Mouse (Mus musculus) liver (tissue): ENCODE results near the gene Slc5a2.

Experiments used
- DNase-seq: peaks from one replicate; pipeline ENCODE4 v3.0.0-alpha.2; 2020; ENCODE audit warnings: mixed read lengths

Slc5a2 gene

DNA sequence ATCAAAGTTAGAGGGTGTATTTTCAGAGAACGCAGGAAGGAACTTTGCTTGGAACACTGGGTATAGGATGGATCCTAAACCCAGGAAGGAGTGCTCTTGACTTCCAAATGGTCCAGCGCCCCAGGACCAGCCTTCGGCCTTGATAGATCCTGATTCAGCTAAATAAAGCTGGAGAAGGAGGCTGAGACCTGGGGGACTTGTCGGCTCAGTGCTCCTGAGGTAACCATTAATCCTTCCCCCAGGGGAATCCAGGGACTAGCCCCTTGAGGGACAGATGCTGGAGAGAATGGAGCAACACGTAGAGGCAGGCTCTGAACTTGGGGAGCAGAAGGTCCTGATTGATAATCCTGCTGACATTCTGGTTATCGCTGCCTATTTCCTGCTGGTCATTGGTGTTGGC lies at the start of gene Slc5a2:
Slc5a2 (plus strand) TSS at position 247 of the 400 bp plus-strand sequence.
- DNase-seq, result no peak

- no peak for DNase-seq
These were observed 45.5 kb upstream of the Slc5a2 start for GRCm38 (mm10) chr7:128219952-128220351.

GRCm38 (mm10) chr7:128220936-128221335 lies 44.5 kb upstream of the Slc5a2 start:
- DNase-seq, result no peak

- peak; percentile 22 for DNase-seq
These were observed 33.7 kb upstream of the Slc5a2 start for GRCm38 (mm10) chr7:128231741-128232140.

DNA sequence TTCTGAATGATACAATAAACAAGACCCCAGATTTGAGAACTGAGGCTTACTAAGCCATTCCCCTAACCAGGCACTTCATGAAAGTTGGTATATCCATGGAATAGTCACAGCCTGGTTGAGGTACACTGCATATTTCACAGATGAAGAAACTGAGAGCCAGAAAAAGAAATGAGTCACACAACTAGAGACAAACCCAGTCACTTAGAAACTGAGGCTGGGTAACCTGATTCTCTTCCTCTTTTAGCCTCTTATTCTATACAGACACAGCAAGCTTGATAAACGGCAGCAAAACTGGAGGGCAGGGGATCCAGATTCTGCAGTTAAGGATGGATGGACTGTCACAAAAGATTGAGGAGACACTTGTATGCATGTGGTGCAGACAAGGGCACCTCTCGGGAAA lies 30.7 kb upstream of the Slc5a2 start:
- DNase-seq, result no peak

DNA sequence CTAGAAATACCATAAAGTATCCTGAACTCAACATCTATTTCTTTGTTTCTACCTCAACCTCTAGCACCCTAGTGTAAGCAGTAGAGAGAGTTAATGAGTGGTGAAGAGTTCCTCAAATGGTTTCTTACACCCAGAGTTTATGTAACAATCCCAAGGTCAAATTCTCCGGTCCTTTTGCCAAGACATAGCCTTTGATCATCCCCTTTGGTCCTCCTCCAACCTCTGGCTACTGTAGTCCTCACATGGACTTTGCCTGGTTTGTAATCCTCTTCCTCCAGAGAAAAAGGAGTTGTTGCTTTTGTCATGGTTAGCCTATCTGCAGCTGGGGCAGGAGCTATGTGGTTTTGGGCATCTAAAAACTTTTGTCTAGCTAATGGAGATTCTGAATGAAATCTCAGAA lies 30.0 kb upstream of the Slc5a2 start:
- no peak for DNase-seq

DNA sequence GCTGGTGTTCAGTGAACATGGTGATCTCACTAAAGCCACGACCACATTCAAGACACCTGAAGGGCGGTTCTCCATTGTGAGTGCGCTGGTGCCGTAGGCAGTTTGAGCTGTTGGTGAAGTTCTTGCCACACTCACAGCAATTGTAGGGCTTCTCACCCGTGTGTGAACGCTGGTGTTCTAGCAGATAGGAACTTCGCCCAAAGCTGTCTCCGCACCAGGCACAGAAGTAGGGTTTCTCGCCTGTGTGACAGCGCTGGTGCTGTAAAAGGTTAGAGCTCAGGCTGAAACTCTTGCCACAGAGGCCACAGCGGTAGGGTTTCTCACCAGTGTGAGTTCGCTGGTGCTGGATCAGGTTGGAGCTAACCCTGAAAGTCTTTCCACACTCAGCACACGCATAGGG lies 29.0 kb upstream of the Slc5a2 start:
- no peak for DNase-seq

DNA sequence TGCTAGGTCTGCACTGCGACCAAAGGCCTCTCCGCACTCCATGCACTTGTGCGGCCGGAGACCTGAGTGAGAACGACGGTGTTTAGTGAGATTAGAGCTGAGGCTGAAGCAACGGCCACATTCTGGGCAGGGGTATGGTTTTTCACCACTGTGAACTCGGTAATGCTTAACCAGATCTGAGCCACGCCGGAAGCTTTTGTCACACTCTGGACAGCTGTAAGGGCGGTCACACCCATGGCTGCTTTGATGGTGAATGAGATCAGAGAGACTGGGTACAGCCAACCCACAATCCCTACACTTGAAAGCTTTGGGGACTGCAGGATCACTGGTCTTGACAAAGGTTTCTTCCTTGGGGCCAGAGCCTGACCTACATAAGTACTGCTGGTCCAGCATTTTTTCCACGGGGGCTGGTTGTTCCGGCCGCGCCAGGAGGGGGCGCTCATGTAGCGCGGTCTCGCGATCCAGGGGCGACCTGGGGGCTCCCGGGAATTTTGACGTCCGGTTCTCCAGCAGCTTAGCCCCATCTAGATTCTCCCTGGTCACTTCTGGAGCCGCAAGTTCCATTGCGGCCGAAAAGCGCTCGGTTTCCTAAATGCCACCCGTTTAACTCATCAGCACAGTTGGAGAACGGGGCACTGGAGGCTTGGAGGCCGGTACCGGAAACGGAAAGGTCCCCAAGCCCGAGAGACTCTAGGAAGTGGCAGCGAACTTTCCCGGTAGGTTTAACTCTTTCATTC lies 28.4 kb upstream of the Slc5a2 start, which contains the start of gene Armc5:
Armc5 (plus strand) TSS at position 487 of the 737 bp plus-strand sequence.
- DNase-seq, result peak; percentile 86

DNA sequence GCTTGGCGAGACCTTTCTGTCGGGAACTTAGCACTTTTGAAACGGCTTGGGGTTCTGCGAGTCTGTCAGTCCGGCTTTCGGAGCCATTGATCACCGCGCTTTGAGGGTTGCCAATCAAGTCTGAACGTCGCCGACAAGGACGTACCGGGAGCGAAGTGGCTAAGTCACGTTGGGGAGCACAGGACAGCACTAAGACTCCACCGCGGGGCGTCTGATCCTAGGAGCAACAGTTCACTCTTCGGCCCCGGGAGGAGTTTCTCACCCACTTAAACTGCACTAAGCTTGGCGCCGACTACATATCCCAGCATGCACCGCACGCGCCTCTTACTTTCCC lies 27.9 kb upstream of the Slc5a2 start:
- no peak for DNase-seq

- peak; percentile 100 for DNase-seq
These were observed 27.3 kb upstream of the Slc5a2 start, which contains the start of gene 9130023H24Rik for GRCm38 (mm10) chr7:128237927-128238778. TSS of gene 9130023H24Rik (minus strand) at chr7:128238031.

DNA sequence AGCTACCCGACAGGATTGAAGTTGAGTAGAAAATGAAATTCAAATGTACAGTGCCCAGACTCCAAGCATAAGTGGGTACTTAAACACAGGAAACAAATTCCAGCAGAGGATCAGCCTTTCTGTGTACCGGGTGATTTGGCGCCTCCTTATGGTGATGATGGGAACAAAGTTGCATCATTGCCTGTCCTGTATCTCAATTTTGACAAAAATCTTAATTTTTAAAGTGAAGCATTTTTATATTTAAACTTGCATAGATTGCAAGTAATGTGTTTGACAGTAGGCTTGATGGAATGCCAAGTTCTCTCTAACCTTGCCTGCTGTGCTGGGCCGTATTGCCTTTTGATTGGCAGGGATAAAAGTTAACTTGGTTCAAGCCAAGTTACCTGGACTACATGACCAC lies 26.5 kb upstream of the Slc5a2 start:
- DNase-seq, result peak; percentile 65

GRCm38 (mm10) chr7:128240131-128240784 lies 25.2 kb upstream of the Slc5a2 start:
- no peak for DNase-seq

DNA sequence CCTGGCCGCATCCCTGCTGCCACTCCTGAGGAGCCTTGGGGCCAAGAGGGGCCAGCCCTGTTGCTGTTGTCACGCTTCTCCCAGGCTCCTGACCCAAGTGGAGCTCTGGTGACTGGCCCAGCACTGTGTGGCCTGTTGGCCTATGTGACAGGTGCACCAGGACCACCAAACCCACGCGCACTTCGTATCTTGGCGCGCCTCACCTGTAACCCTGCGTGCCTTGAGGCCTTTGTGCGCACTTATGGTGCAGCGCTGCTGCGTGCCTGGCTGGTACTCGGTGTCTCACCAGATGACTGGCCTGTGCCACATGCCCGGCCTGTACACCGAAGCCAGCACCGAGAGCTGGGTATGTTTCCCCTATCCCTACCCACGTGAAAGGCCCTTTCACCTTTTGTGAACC lies 23.1 kb upstream of the Slc5a2 start:
- no peak for DNase-seq

- DNase-seq, result no peak
These were observed 21.5 kb upstream of the Slc5a2 start for GRCm38 (mm10) chr7:128243921-128244320.

GRCm38 (mm10) chr7:128244410-128245025 lies 20.9 kb upstream of the Slc5a2 start:
- DNase-seq, result no peak

GRCm38 (mm10) chr7:128245547-128245946 lies 19.9 kb upstream of the Slc5a2 start:
- no peak for DNase-seq

- peak; percentile 69 for DNase-seq
These were observed 18.7 kb upstream of the Slc5a2 start, which contains the start of gene Tgfb1i1 for GRCm38 (mm10) chr7:128246496-128247391. TSS of gene Tgfb1i1 (plus strand) at chr7:128246812.

- peak; percentile 94 for DNase-seq
These were observed 18.0 kb upstream of the Slc5a2 start for GRCm38 (mm10) chr7:128247443-128247842.

DNA sequence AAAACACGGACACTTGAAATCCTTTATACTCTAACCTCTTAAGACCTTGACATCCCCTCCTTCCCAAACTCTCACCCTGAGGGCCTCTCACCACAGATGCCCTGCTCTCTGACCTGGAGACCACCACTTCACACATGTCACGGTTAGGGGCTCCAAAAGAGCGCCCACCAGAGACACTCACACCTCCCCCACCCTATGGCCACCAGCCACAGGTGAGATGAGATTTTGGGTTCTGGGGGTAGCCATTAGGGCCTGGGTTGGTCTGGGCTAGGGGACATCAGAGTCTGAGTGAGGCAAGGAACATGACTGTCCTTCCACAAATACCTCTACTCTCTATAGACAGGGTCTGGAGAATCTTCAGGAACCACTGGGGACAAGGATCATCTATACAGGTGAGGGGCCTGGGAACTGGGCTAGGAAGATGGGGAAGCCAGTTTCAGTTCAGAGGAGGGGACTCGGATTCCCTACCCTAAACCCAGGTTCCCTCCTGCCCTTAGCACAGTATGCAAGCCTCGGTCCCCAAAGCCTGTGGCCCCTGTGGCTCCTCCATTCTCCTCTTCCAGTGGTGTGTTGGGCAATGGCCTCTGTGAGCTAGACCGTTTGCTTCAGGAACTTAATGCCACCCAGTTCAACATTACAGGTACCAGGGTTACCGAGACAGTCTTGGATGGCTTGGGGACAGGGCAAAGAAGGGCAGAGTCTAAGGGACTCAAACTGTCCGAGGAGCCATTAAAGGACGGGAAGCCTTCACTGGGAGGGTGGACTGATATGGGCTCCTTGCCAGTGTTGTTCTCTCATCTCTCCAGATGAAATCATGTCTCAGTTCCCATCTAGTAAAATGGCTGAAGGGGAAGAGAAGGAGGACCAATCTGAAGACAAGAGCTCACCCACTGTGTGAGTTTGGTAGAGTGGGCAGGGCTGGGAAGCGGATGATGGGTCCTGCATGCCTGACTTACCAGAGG lies 17.1 kb upstream of the Slc5a2 start:
- no peak for DNase-seq

DNA sequence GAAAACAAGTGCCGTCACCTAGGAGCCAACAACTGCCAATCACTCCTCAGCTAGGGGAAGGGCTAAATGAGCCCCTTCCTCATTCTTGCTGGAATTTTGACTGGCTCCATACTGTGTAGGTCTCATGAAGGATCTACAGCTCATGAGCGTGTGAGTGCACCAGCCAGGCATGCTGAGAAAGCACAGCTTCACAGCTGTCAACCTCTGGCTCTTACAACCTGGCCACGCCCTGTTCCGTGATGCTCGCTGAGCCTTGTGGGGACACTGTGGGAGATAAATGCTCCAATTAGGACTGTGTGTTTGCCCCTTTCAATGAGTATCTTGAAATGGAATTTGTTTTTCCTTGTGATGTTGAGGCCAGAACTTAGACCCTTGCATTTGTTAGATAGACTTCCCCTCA lies 15.5 kb upstream of the Slc5a2 start:
- no peak for DNase-seq

- no peak for DNase-seq
These were observed 13.5 kb upstream of the Slc5a2 start for GRCm38 (mm10) chr7:128251946-128252345.
